Mouse (Mus musculus) urinary bladder, postnatal 14 days (tissue): Measurements from ENCODE around the gene Dner.

Source experiments
- DNase-seq: peaks from one replicate; pipeline ENCODE4 v3.0.0; 2021; ENCODE audit warnings: low spot score

The Dner gene

DNA sequence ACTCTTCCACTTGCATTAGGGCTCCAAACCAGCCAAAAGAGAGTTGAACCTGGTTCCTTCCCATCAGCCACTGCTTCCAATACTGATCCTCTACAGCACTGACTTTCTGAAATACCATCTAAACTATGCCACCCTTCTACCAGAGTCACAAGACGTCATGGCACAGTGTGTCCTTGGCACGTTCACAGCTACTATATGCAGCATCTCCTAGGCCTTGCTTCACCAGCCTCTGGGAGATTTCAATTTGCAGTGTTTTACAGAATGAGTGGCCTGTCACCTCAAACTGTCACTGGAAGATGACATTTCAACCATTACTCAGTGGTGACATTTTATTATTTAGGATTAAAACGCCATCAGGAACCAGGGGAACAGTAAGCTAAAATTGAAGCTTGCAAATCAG, 254.6 kb downstream of the Dner start:
- no peak for DNase-seq

DNA sequence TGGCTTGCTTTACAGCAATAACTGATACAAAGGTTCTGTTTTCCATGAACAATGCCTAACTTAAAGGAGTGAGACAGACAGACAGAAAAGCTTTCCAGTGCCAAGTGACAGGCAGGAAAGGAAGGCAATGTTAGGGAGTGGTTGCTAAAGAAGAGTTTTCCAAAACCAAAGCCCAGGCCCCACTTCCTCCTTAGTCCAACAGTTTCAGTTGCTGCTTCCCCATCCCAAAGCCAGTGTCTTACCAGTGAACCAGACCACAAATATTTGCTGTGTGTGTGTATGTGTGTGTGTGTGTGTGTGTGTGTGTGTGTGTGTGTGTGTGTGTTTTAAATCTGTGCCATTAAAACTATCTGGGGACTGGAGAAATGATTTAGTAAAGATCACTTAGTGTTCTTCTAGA, 258.5 kb downstream of the Dner start:
- DNase-seq: no peak

DNA sequence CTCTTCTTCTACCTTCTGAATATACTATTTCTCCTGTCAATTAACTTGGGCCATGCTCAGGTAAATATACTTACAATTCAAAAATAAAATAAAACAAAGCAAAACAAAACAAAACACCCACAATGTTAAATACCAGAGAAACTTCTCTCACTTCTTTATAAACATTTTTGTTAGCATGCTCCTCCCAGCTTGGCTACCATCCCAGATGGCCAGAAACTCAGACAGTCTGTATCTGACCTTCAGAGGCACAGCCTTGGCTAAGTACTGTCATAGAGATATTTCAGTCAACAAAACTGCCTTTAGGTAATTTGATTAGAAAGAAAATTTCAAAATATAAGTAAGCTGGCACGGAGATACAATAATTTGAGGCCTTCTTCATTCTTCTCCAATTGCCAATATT, 259.7 kb downstream of the Dner start:
- no peak for DNase-seq

DNA sequence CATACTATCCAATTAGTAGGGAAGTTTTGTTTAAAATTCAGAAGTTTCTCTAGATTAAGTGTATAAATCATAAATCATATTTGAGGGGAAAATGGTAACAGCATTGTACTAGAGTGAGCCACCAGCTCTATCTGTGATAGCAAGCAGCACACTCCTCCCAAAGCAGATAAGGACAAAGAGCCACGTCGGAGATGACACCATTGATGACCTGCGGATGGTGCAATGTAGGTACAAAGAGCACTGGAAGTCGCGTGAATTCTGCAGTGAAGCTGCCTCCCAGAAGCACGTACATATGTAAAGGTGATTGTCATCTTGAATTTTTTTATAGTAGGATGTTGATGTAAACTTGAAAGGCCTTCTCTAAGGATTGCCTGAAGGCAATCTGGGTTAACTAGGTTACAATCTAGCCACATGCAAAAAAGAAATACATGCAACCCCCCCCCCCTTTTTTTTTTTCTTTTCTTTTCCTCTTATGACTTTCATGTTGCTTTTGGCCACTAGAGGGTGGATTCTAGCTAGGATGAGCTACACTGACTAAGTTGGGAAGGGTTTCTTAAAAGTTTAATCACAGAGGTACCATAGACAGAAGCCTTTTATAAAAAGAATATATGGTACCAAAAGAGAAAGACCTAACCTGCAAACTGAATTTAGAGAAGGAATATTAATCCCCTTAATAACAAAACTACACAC, 262.6 kb downstream of the Dner start:
- no peak for DNase-seq

DNA sequence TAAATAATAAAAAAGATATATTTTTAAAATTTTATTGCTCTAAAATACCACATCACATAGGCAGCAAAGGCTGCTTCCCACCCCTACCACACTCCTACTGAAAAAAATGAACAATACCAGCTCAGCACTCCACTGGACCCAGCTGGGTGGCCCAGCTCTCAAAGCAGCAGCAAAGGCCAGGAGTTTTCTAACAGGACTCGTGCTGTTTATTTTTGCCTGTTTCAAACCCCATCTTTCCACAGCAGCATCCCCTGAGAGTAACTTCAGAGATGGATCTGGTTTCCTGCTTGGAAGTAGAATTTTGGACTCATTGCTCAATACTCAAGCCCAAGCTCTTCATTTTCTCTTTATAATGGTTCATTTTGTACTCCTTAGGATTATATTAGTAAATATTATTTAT, 263.7 kb downstream of the Dner start:
- no peak for DNase-seq

DNA sequence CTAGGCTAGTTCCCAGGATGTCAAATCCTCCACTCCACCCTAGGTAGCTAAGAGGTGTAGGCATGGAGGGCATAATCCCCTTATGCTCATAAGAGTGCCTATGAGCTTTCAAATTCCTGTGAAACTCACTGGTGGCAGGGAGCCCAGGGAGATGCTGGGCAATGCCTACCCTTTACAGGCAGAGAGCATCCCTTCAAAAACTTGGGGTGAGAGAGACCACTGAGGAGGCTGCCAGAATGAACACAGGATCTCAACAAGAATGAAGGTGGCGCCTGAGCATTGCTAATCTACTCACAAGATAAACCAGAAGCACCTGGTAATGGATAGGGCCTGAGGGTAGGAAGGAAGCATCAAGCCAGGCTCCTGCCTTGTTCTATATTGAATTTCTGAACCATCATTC, 267.7 kb downstream of the Dner start:
- DNase-seq: no peak

DNA sequence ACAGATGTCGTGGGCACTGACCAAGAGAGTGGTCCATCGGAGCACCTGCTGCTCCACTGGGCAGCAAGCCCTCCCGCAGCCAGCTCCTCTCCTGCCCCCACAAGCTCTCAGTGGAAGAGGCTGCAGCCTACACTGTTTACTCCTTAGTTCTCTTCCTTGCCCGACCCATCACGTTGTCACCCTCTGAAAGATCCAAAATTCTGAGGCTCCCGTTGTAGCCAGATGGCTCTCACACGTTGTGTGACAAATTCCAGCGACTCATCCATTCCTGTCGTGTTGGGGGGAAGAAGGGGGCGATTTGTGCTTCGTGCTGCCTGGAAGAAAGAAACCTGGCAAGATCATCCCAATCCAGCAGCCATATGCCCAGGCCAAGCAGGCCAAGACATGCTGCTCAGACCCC, 268.3 kb downstream of the Dner start:
- no peak for DNase-seq

DNA sequence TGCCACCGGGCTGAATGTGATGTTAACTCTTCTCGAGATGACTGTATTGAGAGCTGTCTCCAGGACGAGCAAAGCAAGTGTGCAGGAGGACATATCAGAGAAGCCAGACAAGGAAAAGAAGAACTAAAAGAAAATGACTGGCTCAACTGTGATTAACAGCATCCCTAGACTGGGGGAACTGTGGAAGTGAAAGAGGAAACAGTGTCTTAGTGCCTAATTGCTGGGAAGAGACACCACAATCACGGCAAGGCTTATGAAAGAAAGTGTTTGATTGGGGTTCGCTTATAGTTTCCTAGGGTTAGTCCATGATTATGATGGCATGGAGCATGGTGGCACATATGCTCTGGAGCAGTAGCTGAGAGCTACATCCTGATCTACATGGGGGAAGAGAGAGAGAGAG, 269.3 kb downstream of the Dner start:
- DNase-seq: no peak

DNA sequence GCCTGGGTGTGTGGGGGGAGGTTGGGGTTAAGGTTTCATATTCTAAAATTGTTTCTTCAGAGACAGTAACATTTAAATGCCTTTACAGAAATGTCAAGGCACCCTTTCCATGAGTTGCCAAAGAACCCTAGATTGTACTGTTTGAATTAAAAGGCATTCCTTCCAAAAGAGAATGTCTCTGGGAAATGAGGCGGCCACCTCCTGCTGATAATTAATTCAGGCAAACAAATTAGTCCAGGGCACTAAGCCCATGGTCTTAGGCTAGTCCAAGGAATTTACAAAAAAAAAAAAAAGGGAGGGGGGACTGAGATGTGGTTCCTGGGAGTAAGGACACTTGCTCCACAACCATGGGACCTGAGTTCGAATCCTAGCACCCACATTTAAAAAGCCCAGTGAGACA, 273.1 kb downstream of the Dner start:
- no peak for DNase-seq

DNA sequence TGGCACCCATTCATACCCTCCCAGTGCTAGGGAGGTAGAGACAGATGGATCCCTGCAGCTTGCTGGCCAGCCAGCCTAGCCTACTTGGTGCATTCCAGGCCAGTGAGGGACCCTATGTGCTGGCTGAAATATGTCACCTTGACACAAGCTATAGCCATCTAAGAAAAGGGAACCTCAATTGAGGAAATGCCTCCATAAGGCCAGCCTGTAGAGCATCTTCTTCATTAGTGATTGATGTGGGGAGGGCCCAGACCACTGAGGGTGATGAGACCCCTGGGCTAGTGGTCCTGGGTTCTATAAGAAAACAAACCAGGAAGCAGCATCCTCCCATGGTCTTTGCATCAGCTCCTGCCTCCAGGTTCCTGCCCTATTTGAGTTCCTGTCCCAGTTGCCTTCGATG, 274.2 kb downstream of the Dner start:
- no peak for DNase-seq

DNA sequence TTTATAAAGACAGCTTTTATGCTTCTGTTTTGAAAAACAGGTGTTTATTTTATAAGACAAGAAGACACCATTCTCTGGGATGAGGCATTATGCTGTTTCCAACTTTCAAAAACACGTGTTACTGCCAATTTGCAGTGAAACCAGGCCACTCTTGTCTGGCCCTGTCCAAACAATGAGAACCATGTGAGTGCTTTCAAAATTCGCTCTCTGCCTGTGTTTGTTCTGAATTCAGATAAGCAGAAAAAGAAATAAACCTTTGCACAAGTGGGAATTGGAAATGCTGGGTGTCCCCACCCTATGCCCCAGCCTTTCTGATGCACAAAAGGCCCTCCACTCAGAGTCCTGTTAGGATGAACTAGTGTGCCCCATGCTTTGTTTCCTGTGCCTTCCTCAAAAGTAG, 276.6 kb downstream of the Dner start:
- DNase-seq: peak; percentile 18

DNA sequence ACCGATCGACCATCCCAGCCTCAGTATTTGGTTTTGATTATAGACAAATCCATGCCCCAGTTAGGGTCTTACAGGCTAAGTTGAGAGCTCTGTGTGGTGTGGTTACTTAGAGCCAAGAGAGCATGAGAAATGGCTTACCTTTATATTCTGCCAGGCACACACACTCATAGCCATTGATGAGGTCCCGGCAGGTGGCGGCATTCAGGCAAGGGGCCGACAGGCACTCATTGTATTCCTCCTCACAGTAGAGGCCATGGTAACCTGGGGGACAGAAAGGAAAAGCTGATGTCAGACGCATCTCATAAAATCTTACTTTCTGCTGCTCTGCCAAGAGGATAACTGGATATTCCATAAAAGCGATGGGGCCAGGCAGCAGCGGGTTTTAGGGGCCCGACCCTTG, 277.5 kb downstream of the Dner start:
- no peak for DNase-seq

DNA sequence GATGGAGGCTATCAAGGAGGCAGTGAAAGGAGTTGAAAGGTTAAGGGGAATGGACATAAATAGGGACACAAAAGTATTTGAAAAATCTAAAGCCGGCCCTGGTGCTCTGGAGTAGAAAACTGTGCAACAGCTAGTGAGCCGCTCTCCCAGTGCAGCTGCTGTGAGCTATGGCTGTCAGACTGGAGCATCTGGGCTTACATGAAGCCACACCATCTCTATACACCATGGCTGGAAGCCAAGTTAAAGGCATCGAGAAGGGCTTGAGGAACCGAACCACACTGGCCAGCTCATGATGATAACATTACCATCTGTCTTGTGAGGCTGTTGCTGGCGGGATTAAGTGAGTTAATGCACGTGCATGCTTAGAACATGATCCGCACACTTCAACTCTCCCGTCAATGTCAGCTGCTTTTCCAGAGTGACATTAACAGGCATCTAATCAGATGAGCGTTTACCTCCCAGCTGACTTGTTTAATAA, 278.2 kb downstream of the Dner start:
- DNase-seq: no peak

DNA sequence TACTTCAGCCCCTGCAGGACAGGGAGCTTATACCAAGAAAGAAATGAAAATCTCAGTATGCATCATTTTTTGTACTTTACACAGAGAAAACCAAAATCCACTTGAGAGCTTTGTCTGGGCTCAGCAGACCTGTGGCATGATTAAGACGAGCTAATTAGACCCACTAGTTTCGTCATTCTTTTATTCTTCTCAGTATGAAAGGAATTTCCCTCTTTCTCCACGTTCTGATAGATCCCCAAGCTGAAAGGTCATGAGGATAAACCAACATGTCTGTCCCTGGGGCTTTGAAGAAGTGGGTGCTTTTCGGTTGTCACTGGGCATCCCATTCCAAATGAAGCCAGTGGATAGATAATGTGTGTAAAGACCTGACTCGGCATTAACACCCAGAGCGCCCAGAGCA, 278.7 kb downstream of the Dner start:
- DNase-seq: no peak

DNA sequence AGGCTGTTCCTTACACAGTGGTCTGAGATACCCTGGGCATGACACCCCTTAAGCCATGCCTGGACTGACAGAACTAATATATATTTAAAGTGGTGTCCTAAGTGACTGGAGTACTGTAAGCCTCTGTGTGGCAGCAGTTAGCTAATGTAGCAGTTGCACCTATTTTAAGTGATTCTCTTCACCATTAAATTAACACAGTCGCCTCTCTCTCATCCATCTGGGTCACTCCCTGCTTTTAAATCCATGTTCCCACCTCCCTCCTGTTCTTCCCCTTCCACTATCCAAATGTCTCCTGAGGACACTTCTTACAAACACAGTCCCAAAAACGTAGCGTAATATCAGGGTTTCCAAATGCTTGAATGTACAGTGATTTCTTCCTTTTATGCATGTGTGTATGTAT, 281.6 kb downstream of the Dner start:
- DNase-seq: no peak

DNA sequence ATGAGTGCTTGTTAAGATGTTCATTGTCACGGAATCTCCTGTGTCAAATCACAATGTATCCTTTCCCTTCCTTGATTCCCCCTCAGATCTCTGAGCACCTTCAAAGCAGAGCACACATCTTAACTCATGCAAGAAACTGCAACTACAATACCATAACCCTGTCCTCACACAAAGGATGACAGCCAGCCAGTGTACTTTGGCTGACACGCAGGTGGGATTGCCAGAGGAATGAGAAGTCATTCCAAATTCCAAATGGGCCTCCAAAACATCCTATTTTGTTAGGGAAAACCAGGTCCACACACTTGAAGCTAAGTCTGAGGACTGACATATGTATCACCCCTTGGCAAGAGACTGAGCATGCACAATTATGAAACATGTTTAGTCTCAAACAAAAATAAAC, 286.5 kb downstream of the Dner start:
- peak; percentile 32 for DNase-seq

DNA sequence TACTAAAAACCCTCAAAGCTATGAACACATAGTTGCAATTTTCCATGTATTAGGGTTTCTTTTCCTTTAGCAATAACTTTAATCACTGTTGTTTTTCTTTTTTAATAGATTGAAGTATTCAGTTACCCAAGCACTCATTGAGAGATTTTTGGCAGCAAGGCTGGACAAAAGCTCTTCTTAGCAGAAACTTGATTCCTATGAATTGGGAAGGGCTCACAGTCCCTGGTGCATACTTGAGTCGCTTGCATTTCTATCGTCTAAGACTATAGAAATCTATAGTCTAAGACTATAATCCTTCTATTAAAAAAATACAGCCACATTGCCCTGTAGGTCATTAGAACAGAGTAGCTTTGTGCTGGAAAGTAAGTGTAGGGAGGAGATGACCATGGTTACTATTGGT, 287.1 kb downstream of the Dner start:
- no peak for DNase-seq

DNA sequence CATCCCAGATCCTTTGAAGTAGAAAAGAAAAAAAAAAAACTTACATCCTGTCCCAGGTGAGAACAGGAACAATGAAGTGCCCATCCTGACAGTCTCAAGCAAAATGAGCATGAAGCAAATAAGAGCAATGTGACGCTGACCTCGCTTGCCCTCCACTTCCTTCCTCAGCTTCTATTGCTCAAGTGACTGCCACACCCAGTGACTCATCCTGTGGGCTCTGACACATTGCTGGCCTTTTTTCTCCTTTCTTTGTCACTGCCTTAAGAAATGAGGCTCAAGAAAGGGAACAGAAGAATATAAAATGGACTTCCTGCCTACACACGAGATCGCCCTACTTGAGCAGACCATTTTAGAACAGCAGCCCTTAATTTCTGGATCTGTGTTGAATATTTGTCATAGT, 289.1 kb downstream of the Dner start:
- peak; percentile 71 for DNase-seq

DNA sequence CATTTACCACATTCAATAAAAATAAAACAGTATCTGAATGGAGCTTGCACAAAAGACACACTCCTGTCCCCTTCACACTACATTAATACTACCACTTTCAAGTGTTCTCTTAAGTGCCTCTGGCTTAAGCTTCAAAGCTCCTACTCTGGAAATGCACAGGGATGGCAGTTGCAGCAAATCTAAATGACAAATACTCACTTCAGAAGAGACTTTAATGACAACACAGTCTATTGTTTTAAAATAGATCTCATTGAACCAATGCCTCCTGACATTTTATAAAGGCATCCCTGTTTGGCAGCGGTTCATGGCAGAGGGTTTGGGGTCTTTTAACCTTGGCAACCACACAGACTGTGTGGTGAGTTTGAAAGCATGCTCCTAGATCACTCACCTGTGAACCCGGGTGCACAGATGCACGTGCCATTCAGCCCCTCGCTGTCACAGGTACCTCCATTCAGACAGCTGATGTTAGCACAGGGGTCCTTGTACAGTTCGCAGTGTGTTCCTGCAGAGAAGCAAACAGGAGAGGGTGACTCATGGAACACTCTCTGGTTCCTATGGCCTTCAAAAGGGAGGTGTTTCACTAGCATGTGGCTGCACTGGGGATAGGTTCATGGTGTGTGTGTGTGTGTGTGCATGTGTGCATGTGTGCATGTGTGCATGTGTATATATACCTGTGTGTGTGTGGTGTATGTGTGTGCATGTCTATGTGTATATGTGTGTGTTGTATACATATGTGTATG, 290.3 kb downstream of the Dner start:
- DNase-seq: no peak

DNA sequence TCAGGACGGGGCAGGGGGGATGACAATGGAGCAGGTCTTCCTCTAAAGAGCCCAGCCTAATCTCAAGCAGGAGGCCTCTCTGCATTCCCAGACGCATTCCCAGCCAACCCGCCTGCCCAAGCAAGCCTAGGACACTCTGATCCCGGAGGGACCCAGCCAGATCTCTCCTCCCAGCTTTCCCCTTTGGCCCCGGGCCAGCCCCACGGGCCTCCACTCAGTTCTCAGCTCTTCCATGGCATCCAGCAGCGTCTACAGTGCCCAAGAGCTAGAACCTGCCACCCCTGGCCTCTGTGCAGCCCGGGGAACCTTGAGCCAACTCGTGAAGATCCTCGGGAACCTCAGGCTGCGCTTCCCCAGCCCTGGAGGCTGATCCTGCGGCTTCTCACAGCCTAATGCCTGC, 291.1 kb downstream of the Dner start:
- DNase-seq: peak; percentile 22

DNA sequence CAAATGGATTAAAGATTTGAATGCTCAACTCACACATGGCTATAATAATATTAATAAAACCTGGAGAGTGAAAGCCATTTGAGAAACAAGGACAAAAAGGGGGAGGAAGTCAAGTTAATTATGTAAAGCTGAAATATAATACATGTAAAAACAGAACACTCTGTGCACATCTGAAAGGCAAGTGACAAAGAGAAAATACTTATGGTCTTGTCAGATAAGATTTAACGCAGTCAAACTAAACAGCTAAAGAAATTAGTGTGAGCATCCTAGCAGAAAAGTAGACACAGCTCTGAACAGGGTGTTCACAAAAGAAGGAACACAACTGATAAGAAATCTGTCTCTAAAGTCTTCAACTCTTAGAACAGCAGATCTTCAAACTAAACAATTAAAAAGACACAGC, 293.9 kb downstream of the Dner start:
- no peak for DNase-seq

DNA sequence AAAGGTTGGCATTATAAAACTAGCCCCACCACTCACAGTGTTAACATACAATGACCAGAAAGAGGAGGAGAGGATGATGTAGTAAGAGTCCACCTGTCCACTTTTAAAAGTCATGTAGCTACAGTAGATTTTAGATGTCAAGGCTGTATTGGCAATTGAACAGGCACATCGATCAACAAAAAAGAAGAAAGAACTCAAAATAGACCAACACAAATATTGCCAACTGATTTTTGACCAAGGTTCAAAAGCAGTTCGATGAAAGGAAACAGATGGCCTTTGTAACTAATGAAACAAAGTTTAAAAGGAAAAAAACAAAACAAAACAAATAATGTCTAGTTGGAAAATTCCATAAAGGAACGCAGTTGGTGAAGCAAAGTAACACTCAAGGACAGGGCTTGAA, 296.4 kb downstream of the Dner start:
- DNase-seq: no peak

DNA sequence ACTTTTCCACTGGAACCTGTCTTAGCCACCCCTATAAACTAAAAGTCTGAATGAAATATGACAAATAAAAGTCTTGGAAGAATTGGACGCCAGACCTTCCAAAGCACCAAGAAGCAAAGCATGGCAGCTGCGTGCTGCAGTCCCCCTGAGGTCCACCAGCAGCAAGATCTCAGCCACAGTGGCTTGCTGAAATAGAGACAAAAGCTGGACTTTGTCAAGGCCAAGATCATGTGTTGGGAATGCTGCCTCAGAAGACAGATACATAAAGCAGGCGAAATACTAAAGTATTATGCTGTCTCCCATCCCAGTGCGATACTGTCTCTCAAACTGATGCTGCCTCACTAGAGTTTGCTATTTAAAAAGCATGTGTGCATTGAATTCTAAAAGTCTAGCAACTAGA, 296.9 kb downstream of the Dner start:
- DNase-seq: no peak

DNA sequence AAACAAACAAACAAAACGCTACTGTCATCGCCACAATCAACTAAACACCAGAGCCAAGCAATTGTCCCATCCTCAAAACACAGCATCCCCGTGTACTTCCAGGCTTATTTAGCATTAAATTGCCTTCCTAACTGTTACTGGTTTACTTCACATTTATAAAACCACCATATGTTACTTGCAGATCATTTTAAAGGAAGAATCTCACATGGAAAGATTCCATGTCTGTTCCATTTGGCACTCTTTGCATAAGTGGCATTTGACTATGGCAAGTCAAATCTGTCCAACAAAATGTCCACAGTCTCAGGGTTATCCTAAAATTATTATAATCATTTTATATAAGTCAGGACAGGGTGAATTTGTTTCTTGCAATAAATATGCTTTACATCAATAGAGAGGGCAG, 299.2 kb downstream of the Dner start:
- DNase-seq: no peak
